Mouse (Mus musculus) G1E (cell line): ENCODE data around the gene Slfn9. TPM values are rescaled to one million over a fixed set of nuclear protein-coding genes. Genes with fewer than 3 reads are reported as not detected.

Experiments used
- ATAC-seq: 2 replicates; pipeline ENCODE4 v1.8.0; 2016; ENCODE audit warnings: mild to moderate bottlenecking; ENCODE audit not compliant: insufficient number of reproducible peaks, poor library complexity, low FRiP score, severe bottlenecking; ENCODE audit errors: extremely low read depth
- DNase-seq: peaks from one replicate; pipeline ENCODE4 v3.0.0; 2012; ENCODE audit warnings: low spot score
- H3K27me3 ChIP-seq: 2 replicates; pipeline ENCODE4 v1.6.1; 2012; ENCODE audit warnings: mild to moderate bottlenecking, low read length, inconsistent platforms; ENCODE audit not compliant: insufficient read depth
- H3K36me3 ChIP-seq: replicated peaks from 2 replicates; pipeline ENCODE3; 2012; ENCODE audit warnings: mild to moderate bottlenecking, inconsistent platforms
- H3K4me1 ChIP-seq: 2 replicates; pipeline ENCODE4 v1.6.1; 2012; ENCODE audit warnings: low read depth, low read length, inconsistent platforms, mixed read lengths; ENCODE audit not compliant: insufficient read depth
- H3K4me3 ChIP-seq: 2 replicates; pipeline ENCODE4 v1.5.1; 2012; ENCODE audit warnings: low read depth, mild to moderate bottlenecking, inconsistent platforms, low read length, moderate library complexity, mixed read lengths
- H3K9me3 ChIP-seq: replicated peaks from 2 replicates; pipeline ENCODE4 v1.6.1; 2012; ENCODE audit warnings: inconsistent platforms
- CTCF ChIP-seq: IDR thresholded peaks from 2 replicates; pipeline ENCODE4 v1.5.1; 2012; ENCODE audit warnings: low read depth, low read length, inconsistent platforms, mixed read lengths
- GATA1 ChIP-seq: IDR thresholded peaks from 2 replicates; pipeline ENCODE4 v1.6.1; 2012; ENCODE audit warnings: borderline replicate concordance, low read length, inconsistent platforms, mixed read lengths
- GATA2 ChIP-seq: IDR thresholded peaks from 2 replicates; pipeline ENCODE4 v1.6.1; 2012; ENCODE audit warnings: low read depth, low read length, inconsistent platforms, borderline replicate concordance
- POLR2AphosphoS5 ChIP-seq: IDR thresholded peaks from 2 replicates; pipeline ENCODE4 v1.6.1; 2012; ENCODE audit warnings: low read depth, low read length, inconsistent platforms; ENCODE audit not compliant: insufficient replicate concordance
- TAL1 ChIP-seq: conservative IDR thresholded peaks from 2 replicates; pipeline ENCODE4 v1.6.1; 2012; ENCODE audit warnings: low read depth, low read length, inconsistent platforms, mixed read lengths
- polyA plus RNA-seq: library from polyadenylated mRNA; stranded (reverse); fragments of >175 nt; gene quantifications from 2 replicates; pipeline ENCODE4 v1.2.3, GENCODE M21; 2012
- total RNA-seq, 2 experiments: library from RNA; stranded (forward) in 1 of 2; stranded (reverse) in 1 of 2; fragments of 200-1000 nt in 1 of 2; fragments of >200 nt in 1 of 2; fragmentation: Nextera tagmentation in 1 of 2; gene quantifications; 2 replicates each; pipeline ENCODE4 v1.2.3; 2014 to 2017

Slfn9 gene
- total and polyA plus RNA-seq, 3 experiments, result 0.33 TPM; not detected in 2

GRCm38 (mm10) chr11:82961743-82962142 lies 29.9 kb downstream of the Slfn9 start:
- ATAC-seq (no peak), DNase-seq (no peak)
- no peaks in the 10 kb centered on the region for H3K36me3 ChIP-seq

DNA sequence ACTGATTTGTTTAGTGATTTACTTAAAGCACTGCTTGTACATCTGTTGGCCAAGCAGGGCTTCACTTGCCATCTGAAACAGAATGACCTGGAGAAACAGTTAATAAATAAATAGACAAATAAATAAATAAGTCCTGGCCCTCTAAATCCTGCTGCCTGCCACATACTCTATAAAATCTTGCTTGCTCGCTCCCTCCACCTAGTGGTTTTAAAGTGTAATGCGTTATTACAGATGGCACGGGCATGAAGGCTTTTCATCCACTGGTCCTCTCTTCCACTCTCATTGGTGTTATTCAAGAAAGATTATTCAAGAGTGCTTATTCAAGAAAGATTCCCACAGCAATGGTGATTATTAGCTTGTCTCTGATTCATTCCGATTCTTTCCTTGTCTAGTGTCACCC lies 32.0 kb downstream of the Slfn9 start:
- Histone ChIP-seq H3K27me3 (peaks cover 11% of the 10 kb centered on the region; the same call in 1 of the 2 replicates), H3K4me1 (peaks cover 30% of the 10 kb centered on the region), H3K36me3 (no peaks in the 10 kb centered on the region), H3K4me3 (no peak overlapping the region), H3K9me3 (no peaks in the 10 kb centered on the region)
- ATAC-seq (no peak), DNase-seq (peak; percentile 14)
- TF ChIP-seq GATA2 (no peak), CTCF (peak; percentile 38; the same call in 1 of the 2 replicates), GATA1 (no peak)

More at GRCm38 (mm10) chr11:82961743-82962142, 29.9 kb downstream of the Slfn9 start:
- H3K27me3 ChIP-seq, result peaks cover 17% of the 10 kb centered on the region; the same call in 1 of the 2 replicates
- no peak overlapping the region for H3K4me3 ChIP-seq
- TF ChIP-seq GATA1 (no peak), GATA2 (no peak), CTCF (no peak), TAL1 (no peak), POLR2AphosphoS5 (no peak)
- no peaks in the 10 kb centered on the region for H3K9me3 ChIP-seq
- peaks cover 15% of the 10 kb centered on the region for H3K4me1 ChIP-seq

DNA sequence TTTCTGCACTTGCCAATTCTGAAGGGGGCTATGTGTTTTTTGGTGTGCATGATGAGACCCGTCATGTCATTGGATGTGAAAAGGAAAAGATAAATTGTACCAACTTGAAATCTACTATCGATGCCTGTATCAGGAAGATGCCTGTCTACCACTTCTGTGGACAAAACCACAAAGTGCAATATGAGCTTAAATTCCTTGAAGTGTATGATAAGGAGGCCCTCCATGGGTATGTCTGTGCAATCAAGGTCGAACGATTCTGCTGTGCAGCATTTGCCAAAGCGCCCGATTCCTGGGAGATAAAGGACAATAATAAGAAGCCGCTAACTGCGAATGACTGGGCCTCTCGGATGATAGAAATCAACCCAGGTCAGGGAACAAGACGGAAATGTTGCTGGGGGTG lies 34.7 kb downstream of the Slfn9 start:
- ATAC-seq (peak; percentile 24; the same call in 1 of the 2 replicates), DNase-seq (no peak)
- no peaks in the 10 kb centered on the region for H3K36me3 ChIP-seq
- no peaks in the 10 kb centered on the region for H3K9me3 ChIP-seq
- peaks cover 13% of the 10 kb centered on the region for H3K27me3 ChIP-seq
- H3K4me1 ChIP-seq, result peaks cover 44% of the 10 kb centered on the region
- TF ChIP-seq TAL1 (no peak), CTCF (no peak), GATA1 (no peak), GATA2 (no peak), POLR2AphosphoS5 (no peak)
- H3K4me3 ChIP-seq, result no peak overlapping the region

- Histone ChIP-seq H3K4me1 (peaks cover 60% of the 10 kb centered on the region), H3K36me3 (no peaks in the 10 kb centered on the region), H3K27me3 (peaks cover 7% of the 10 kb centered on the region), H3K9me3 (no peaks in the 10 kb centered on the region), H3K4me3 (no peak overlapping the region)
- TF ChIP-seq POLR2AphosphoS5, result no peak
- TF ChIP-seq GATA1, result no peak
- ATAC-seq, result no peak
- DNase-seq, result no peak
These were observed 37.0 kb downstream of the Slfn9 start for GRCm38 (mm10) chr11:82954631-82955030.

DNA sequence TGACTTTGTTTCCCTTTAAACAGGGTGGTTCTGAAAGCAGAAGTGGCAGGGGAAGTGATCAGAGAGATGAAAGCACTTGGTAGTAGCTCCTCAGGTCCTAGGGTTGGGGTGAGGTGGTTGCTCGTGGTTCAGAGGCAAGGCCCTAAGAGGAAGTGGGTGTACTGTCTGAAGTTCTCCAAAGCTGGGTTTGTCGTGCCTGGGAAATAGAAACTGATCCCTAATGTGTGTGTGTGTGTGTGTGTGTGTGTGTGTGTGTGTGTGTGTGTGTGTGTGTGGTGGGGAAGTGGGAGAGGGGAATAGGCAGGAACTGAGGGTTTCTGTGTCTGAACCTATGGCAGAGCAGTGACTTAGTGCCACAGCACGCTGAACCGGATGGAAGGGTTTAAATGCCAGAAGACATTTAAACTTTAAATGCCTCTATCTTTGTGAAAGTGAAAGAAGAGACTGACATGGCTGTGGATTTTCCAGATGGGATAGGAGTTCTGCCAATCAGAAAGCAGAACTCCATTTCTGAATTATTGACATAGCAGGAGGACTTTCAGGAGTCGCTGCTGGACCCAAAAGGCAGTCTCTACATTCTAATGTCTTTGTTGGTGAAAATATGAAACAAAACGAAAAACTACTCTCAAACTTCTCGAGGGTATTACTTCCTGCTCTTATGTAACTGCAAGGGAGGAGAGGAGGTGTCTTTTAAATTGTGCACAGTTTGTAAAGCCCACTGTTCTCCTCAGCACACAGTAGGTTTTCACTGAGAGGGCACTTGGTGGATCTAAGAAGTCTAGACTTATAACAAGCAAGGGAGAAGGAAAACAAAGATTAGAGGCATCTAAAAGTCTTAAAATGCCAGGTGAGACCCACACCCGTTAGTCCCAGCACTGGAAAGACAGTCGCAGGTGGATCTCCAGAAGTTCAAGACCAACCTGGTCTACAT lies 38.8 kb downstream of the Slfn9 start:
- Histone ChIP-seq H3K4me3 (peak overlapping the region; percentile 68), H3K27me3 (peaks cover 21% of the 10 kb centered on the region), H3K4me1 (peaks cover 60% of the 10 kb centered on the region), H3K36me3 (no peaks in the 10 kb centered on the region), H3K9me3 (no peaks in the 10 kb centered on the region)
- DNase-seq, result peak; percentile 35
- peak; percentile 56 for ATAC-seq
- TF ChIP-seq TAL1, result no peak
- TF ChIP-seq GATA1, result no peak
- TF ChIP-seq CTCF, result no peak
- no peak for TF ChIP-seq POLR2AphosphoS5
- no peak for TF ChIP-seq GATA2

- Histone ChIP-seq H3K27me3 (peaks cover 24% of the 10 kb centered on the region), H3K4me3 (peak overlapping the region; percentile 68), H3K4me1 (peaks cover 54% of the 10 kb centered on the region), H3K36me3 (no peaks in the 10 kb centered on the region), H3K9me3 (no peaks in the 10 kb centered on the region)
- TF ChIP-seq GATA1 (no peak), CTCF (no peak), TAL1 (peak; percentile 80)
- ATAC-seq, result peak; percentile 62
- peak; percentile 40 for DNase-seq
These were observed 39.6 kb downstream of the Slfn9 start for GRCm38 (mm10) chr11:82951865-82952611.
